Mouse (Mus musculus) myocyte (in vitro differentiated cells): ENCODE data around the gene Zfp410. TPM values are rescaled to one million over a fixed set of nuclear protein-coding genes. Genes with fewer than 3 reads are reported as not detected.

ENCODE experiments used
- H3K27me3 ChIP-seq: one replicate; pipeline ENCODE4 v1.6.1; 2011; ENCODE audit not compliant: control insufficient read depth, insufficient read depth, insufficient read length
- H3K36me3 ChIP-seq: one replicate; pipeline ENCODE4 v1.6.1; 2011; ENCODE audit not compliant: control insufficient read depth, insufficient read depth
- H3K4me2 ChIP-seq: one replicate; pipeline ENCODE4 v1.6.1; 2011; ENCODE audit warnings: low read depth, control low read depth
- H3K4me3 ChIP-seq: one replicate; pipeline ENCODE4 v1.5.1; 2011; ENCODE audit warnings: mild to moderate bottlenecking, control low read depth, moderate library complexity
- H3K79me2 ChIP-seq: one replicate; pipeline ENCODE4 v1.6.1; 2011; ENCODE audit not compliant: control insufficient read depth, insufficient read depth
- H3ac ChIP-seq: one replicate; pipeline ENCODE4 v1.6.1; 2011; ENCODE audit not compliant: control insufficient read depth, insufficient read length
- CEBPB ChIP-seq: IDR thresholded peaks from 2 replicates; pipeline ENCODE4 v1.6.1; 2011; ENCODE audit warnings: mild to moderate bottlenecking, moderate library complexity; ENCODE audit not compliant: poor library complexity, insufficient read depth, severe bottlenecking
- E2F4 ChIP-seq: IDR thresholded peaks from one replicate; pipeline ENCODE4 v1.6.1; 2011; ENCODE audit warnings: mild to moderate bottlenecking, control low read depth, moderate library complexity; ENCODE audit not compliant: insufficient read depth
- MAX ChIP-seq: IDR thresholded peaks from one replicate; pipeline ENCODE4 v1.6.1; 2011; ENCODE audit warnings: low read depth, mild to moderate bottlenecking, control low read depth
- MYOD1 ChIP-seq, 3 experiments: IDR thresholded peaks; one replicate each; pipeline ENCODE4 v1.6.1; 2011; ENCODE audit warnings: control low read depth in 2 of 3, low read depth in 2 of 3, mild to moderate bottlenecking in 2 of 3, moderate library complexity in 1 of 3; ENCODE audit not compliant: insufficient read length in 2 of 3, control insufficient read depth in 1 of 3
- MYOG ChIP-seq, 3 experiments: IDR thresholded peaks; one replicate each; pipeline ENCODE4 v1.6.1; 2011; ENCODE audit warnings: control low read depth in 2 of 3, low read depth in 2 of 3, mild to moderate bottlenecking in 2 of 3; ENCODE audit not compliant: insufficient read length in 2 of 3, control insufficient read depth in 1 of 3, insufficient read depth in 1 of 3
- POLR2A ChIP-seq: IDR thresholded peaks from one replicate; pipeline ENCODE4 v1.6.1; 2011; ENCODE audit warnings: low read depth, mild to moderate bottlenecking, control low read depth, moderate library complexity; ENCODE audit not compliant: insufficient read length
- POLR2AphosphoS2 ChIP-seq: IDR thresholded peaks from one replicate; pipeline ENCODE4 v1.6.1; 2011; ENCODE audit warnings: low read depth, control low read depth; ENCODE audit not compliant: insufficient read length
- REST ChIP-seq: IDR thresholded peaks from one replicate; pipeline ENCODE4 v1.6.1; 2011; ENCODE audit warnings: mild to moderate bottlenecking, control low read depth, moderate library complexity; ENCODE audit not compliant: insufficient read depth, insufficient read length
- SRF ChIP-seq: IDR thresholded peaks from one replicate; pipeline ENCODE4 v1.6.1; 2011; ENCODE audit warnings: low read depth; ENCODE audit not compliant: control insufficient read depth, insufficient read length
- TCF12 ChIP-seq: IDR thresholded peaks from one replicate; pipeline ENCODE4 v1.6.1; 2011; ENCODE audit warnings: mild to moderate bottlenecking, control low read depth; ENCODE audit not compliant: poor library complexity, insufficient read depth, severe bottlenecking
- TCF3 ChIP-seq: IDR thresholded peaks from one replicate; pipeline ENCODE4 v1.6.1; 2011; ENCODE audit warnings: low read depth, control low read depth; ENCODE audit not compliant: insufficient read length
- USF1 ChIP-seq: IDR thresholded peaks from one replicate; pipeline ENCODE4 v1.6.1; 2011; ENCODE audit warnings: low read depth, mild to moderate bottlenecking, control low read depth, moderate library complexity
- polyA plus RNA-seq: library from polyadenylated mRNA; unstranded; fragments of >200 nt; fragmentation: generic; extraction: Trizol; gene quantifications from one replicate; pipeline ENCODE4 v1.2.1, GENCODE M21; 2012; ENCODE audit warnings: missing spikeins

Zfp410 gene
- polyA plus RNA-seq, 1 experiment = 18.7 TPM

- H3ac ChIP-seq = peak overlapping the region; percentile 23
- H3K27me3 ChIP-seq = no peaks in the 10 kb centered on the region
- H3K4me2 ChIP-seq = peak overlapping the region; percentile 63
- H3K4me3 ChIP-seq = peak overlapping the region; percentile 63
- peaks cover 12% of the 10 kb centered on the region for H3K79me2 ChIP-seq
- TF ChIP-seq USF1 (no peak), MAX (no peak), E2F4 (no peak), CEBPB (no peak), POLR2AphosphoS2 (no peak), POLR2A (no peak), MYOG (IDR thresholded peaks at IDR 0.05; ENCODE audit: control insufficient read depth in 1 of 3, insufficient read depth in 1 of 3, insufficient read length in 2 of 3, low read depth in 2 of 3) (no peak), REST (no peak), TCF3 (no peak), TCF12 (no peak), SRF (no peak), MYOD1 (IDR thresholded peaks at IDR 0.05; ENCODE audit: control insufficient read depth in 1 of 3, insufficient read length in 2 of 3, low read depth in 2 of 3) (no peak)
- no peaks in the 10 kb centered on the region for H3K36me3 ChIP-seq
These were observed 31.1 kb upstream of the Zfp410 start for GRCm38 (mm10) chr12:84285593-84285968.

GRCm38 (mm10) chr12:84288461-84288860, 28.2 kb upstream of the Zfp410 start:
- Histone ChIP-seq H3K36me3 (peaks cover 10% of the 10 kb centered on the region), H3K27me3 (no peaks in the 10 kb centered on the region), H3K4me2 (no peak overlapping the region), H3K79me2 (peaks cover 12% of the 10 kb centered on the region), H3ac (no peak overlapping the region), H3K4me3 (no peak overlapping the region)
- TF ChIP-seq SRF (no peak), POLR2AphosphoS2 (no peak), MAX (no peak), POLR2A (no peak), TCF12 (no peak)

- H3K4me2 ChIP-seq = no peak overlapping the region
- peaks cover 41% of the 10 kb centered on the region for H3K36me3 ChIP-seq
- H3ac ChIP-seq = no peak overlapping the region
- no peaks in the 10 kb centered on the region for H3K79me2 ChIP-seq
- H3K4me3 ChIP-seq = no peak overlapping the region
- no peaks in the 10 kb centered on the region for H3K27me3 ChIP-seq
- TF ChIP-seq TCF12 = no peak
- TF ChIP-seq CEBPB = no peak
- no peak for TF ChIP-seq MYOG (IDR thresholded peaks at IDR 0.05; ENCODE audit: control insufficient read depth in 1 of 3, insufficient read depth in 1 of 3, insufficient read length in 2 of 3, low read depth in 2 of 3)
- TF ChIP-seq REST = no peak
- TF ChIP-seq SRF = no peak
- TF ChIP-seq E2F4 = no peak
- TF ChIP-seq MAX = no peak
- TF ChIP-seq POLR2A = no peak
- no peak for TF ChIP-seq MYOD1 (IDR thresholded peaks at IDR 0.05; ENCODE audit: control insufficient read depth in 1 of 3, insufficient read length in 2 of 3, low read depth in 2 of 3)
- TF ChIP-seq TCF3 = no peak
- TF ChIP-seq POLR2AphosphoS2 = no peak
- no peak for TF ChIP-seq USF1
These were observed 18.8 kb upstream of the Zfp410 start for GRCm38 (mm10) chr12:84297851-84298250.

- Histone ChIP-seq H3K36me3 (peaks cover 50% of the 10 kb centered on the region), H3K4me2 (no peak overlapping the region), H3K79me2 (no peaks in the 10 kb centered on the region), H3K4me3 (no peak overlapping the region), H3K27me3 (no peaks in the 10 kb centered on the region), H3ac (no peak overlapping the region)
- no peak for TF ChIP-seq TCF12
- TF ChIP-seq POLR2AphosphoS2 = no peak
- no peak for TF ChIP-seq POLR2A
- no peak for TF ChIP-seq MYOD1 (IDR thresholded peaks at IDR 0.05; ENCODE audit: control insufficient read depth in 1 of 3, insufficient read length in 2 of 3, low read depth in 2 of 3)
- TF ChIP-seq CEBPB = no peak
- TF ChIP-seq E2F4 = no peak
- no peak for TF ChIP-seq USF1
- no peak for TF ChIP-seq REST
- TF ChIP-seq TCF3 = no peak
- no peak for TF ChIP-seq MYOG (IDR thresholded peaks at IDR 0.05; ENCODE audit: control insufficient read depth in 1 of 3, insufficient read depth in 1 of 3, insufficient read length in 2 of 3, low read depth in 2 of 3)
- no peak for TF ChIP-seq SRF
- no peak for TF ChIP-seq MAX
These were observed 17.4 kb upstream of the Zfp410 start for GRCm38 (mm10) chr12:84299265-84299664.

GRCm38 (mm10) chr12:84304101-84304500, 12.6 kb upstream of the Zfp410 start:
- no peak overlapping the region for H3K4me2 ChIP-seq
- H3K4me3 ChIP-seq = no peak overlapping the region
- TF ChIP-seq MYOD1 (IDR thresholded peaks at IDR 0.05; ENCODE audit: control insufficient read depth in 1 of 3, insufficient read length in 2 of 3, low read depth in 2 of 3) (no peak), POLR2AphosphoS2 (no peak), CEBPB (no peak), MYOG (IDR thresholded peaks at IDR 0.05; ENCODE audit: control insufficient read depth in 1 of 3, insufficient read depth in 1 of 3, insufficient read length in 2 of 3, low read depth in 2 of 3) (no peak), TCF12 (no peak), E2F4 (no peak), SRF (no peak)
- H3K79me2 ChIP-seq = no peaks in the 10 kb centered on the region
- no peaks in the 10 kb centered on the region for H3K27me3 ChIP-seq
- H3K36me3 ChIP-seq = peaks cover 41% of the 10 kb centered on the region
- no peak overlapping the region for H3ac ChIP-seq
